Comparison of ENCODE assay signal across 21 mouse cellular contexts in the genomic region with DNA sequence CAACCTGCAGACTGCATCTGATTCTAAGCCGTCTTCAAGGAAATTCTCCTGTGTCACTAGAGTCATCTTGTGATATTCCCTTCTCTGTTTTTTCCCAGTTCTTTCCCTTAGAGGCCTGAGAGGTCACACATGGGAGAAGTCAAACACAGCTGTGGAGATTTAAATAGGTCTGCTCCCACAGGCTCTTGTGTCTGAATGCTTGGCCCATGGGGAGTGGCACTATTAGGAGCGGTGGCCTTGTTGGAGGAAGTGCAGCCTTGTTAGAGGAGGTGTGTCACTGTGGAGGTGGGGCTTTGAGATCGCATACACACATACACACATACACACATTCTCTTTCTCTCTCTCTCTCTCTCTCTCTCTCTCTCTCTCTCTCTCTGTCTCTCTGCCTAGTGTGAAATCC.
DNase-seq lines count a peak whose midpoint lies in the region; ATAC-seq and TF ChIP-seq lines count a peak whose summit lies in the region.
"Had no signal": no experiment of that assay in that cellular context is flagged by ENCODE, and none has a peak within 500 bp of the region (broad histone marks: within the 10 kb centered on the region; RNA-seq: fewer than 3 reads in every experiment).

No protein-coding gene starts in this region.

- no peak for TF ChIP-seq RAD21 in CH12.LX (IDR thresholded peaks at IDR 0.05; ENCODE audit: low read depth, low read length)

- H3K27ac ChIP-seq in CH12.LX (ENCODE audit: insufficient read depth, low read depth): no peak overlapping the region
- no peak overlapping the region for H3K27ac ChIP-seq in stomach, embryonic 16.5 days (ENCODE audit: low read length)
- H3K27ac ChIP-seq: forebrain, embryonic 15.5 days; heart, adult 2 months; heart, embryonic 15.5 days; hindbrain, embryonic 10.5 days; hindbrain, embryonic 14.5 days had no signal

- DNase-seq in CH12.LX (ENCODE audit: extremely low read depth) (no peak), ES-CJ7 (ENCODE audit: low read depth, low spot score) (peak; percentile 21)
- peak; percentile 1 for DNase-seq in large intestine, adult 2 months (ENCODE audit: low read depth, low spot score)
- no peak for DNase-seq in cerebellum, postnatal 25 days
- DNase-seq in kidney, postnatal 4 days: no peak
- DNase-seq in right cerebral cortex, adult 2 months (ENCODE audit: low spot score in 2 of 2): no peak
- DNase-seq: adrenal gland, postnatal 10 days; cerebellum, adult 11-12 months; cerebellum, adult 9-10 months; cerebellum, postnatal 36 days; gastrocnemius, postnatal 10 days; heart, adult 2 months; heart, postnatal 14 days had no signal

- no peak overlapping the region for H3K9ac ChIP-seq in CH12.LX (ENCODE audit: insufficient read depth, low read depth)
- H3K9ac ChIP-seq in stomach, embryonic 16.5 days (ENCODE audit: low read length): no peak overlapping the region
- H3K9ac ChIP-seq: forebrain, embryonic 15.5 days; heart, embryonic 15.5 days; hindbrain, embryonic 14.5 days had no signal

- no peaks in the 10 kb centered on the region for H3K27me3 ChIP-seq in CH12.LX (replicated peaks)
- H3K27me3 ChIP-seq in stomach, embryonic 16.5 days (ENCODE audit: control insufficient read depth, insufficient read depth, low read length): no peaks in the 10 kb centered on the region
- H3K27me3 ChIP-seq: forebrain, embryonic 15.5 days; heart, embryonic 15.5 days had no signal

- in situ Hi-C loops in CH12.LX (cut with MboI; ENCODE audit: low pct_ligation_motif_present, low pct_unique_long_range_greater_than_20kb, low sequenced_read_pairs): no loop called here

- H3K36me3 ChIP-seq in CH12.LX (replicated peaks in 1 of 2; ENCODE audit: control insufficient read depth in 1 of 2, insufficient read depth in 1 of 2, low read length in 1 of 2): no peaks in the 10 kb centered on the region
- H3K36me3 ChIP-seq in stomach, embryonic 16.5 days (ENCODE audit: control insufficient read depth, insufficient read depth, low read length): no peaks in the 10 kb centered on the region
- H3K36me3 ChIP-seq: forebrain, embryonic 15.5 days; heart, embryonic 15.5 days; hindbrain, embryonic 10.5 days had no signal

- no peak for TF ChIP-seq CTCF in CH12.LX (conservative IDR thresholded peaks at IDR 0.05 in 1 of 2, IDR thresholded peaks at IDR 0.05 in 1 of 2; ENCODE audit: low read depth in 2 of 2, low read length in 2 of 2)

- 27% methylated on average over 3 of the region's 3 CpGs for WGBS in large intestine, adult 2 months
- WGBS in stomach, embryonic 16.5 days: 27% methylated on average over 3 of the region's 3 CpGs

- no peak overlapping the region for H3K4me3 ChIP-seq in CH12.LX (replicated peaks in 1 of 3; ENCODE audit: low read depth in 2 of 3, low read length in 2 of 3, poor library complexity in 1 of 3)
- H3K4me3 ChIP-seq in stomach, embryonic 16.5 days (replicated peaks; ENCODE audit: low read length): no peak overlapping the region
- H3K4me3 ChIP-seq: forebrain, embryonic 15.5 days; heart, adult 2 months; heart, embryonic 15.5 days; hindbrain, embryonic 10.5 days had no signal

- peaks cover 0 to 8% of the 10 kb centered on the region in 2 experiments; a peak in 1 of 4 replicates for H3K4me1 ChIP-seq in CH12.LX (ENCODE audit: control insufficient read depth in 1 of 2, insufficient read depth in 2 of 2)
- 0 out of 2 replicates have a peak, but pooled peaks cover 4% of the 10 kb centered on the region for H3K4me1 ChIP-seq in stomach, embryonic 16.5 days (ENCODE audit: control insufficient read depth, insufficient read depth, low read length)

- no peak for TF ChIP-seq EP300 in CH12.LX (IDR thresholded peaks at IDR 0.05; ENCODE audit: low read length)

- ATAC-seq in stomach, embryonic 16.5 days (ENCODE audit: insufficient read depth, low FRiP score): 0 out of 2 replicates have a peak, but pooled peaks have one; percentile 40
- ATAC-seq: forebrain, embryonic 15.5 days; intestine, postnatal 0 days; Patski had no signal

- dilution Hi-C loops in CH12.LX (cut with MboI; ENCODE audit: extremely low pct_ligation_motif_present, extremely low pct_unique_long_range_greater_than_20kb, low sequenced_read_pairs): no loop called here

- no peak for TF ChIP-seq POLR2A in CH12.LX (IDR thresholded peaks at IDR 0.05; ENCODE audit: low read depth, low read length)

- H3K4me2 ChIP-seq in CH12.LX (ENCODE audit: insufficient read depth, low read depth, poor library complexity, severe bottlenecking): peak overlapping the region; percentile 38; the same call in 1 of the 2 replicates
- no peak overlapping the region for H3K4me2 ChIP-seq in stomach, embryonic 16.5 days (ENCODE audit: low read depth, low read length)
- H3K4me2 ChIP-seq: forebrain, embryonic 15.5 days; heart, embryonic 11.5 days; heart, embryonic 15.5 days; hindbrain, embryonic 14.5 days had no signal

- no peaks in the 10 kb centered on the region for H3K9me3 ChIP-seq in CH12.LX (replicated peaks; ENCODE audit: low read length)
- H3K9me3 ChIP-seq in stomach, embryonic 16.5 days (replicated peaks; ENCODE audit: control insufficient read depth, low read length): no peaks in the 10 kb centered on the region
- H3K9me3 ChIP-seq: forebrain, embryonic 15.5 days; heart, embryonic 15.5 days; hindbrain, embryonic 10.5 days had no signal

- no peaks in the 10 kb centered on the region for H3K79me2 ChIP-seq in CH12.LX (replicated peaks; ENCODE audit: control insufficient read depth, extremely low read depth, insufficient read depth, poor library complexity, severe bottlenecking)

TF ChIP-seq in CH12.LX, 34 proteins besides CTCF, POLR2A, EP300 and RAD21:
- TF ChIP-seq JUN (IDR thresholded peaks at IDR 0.05; ENCODE audit: insufficient read depth, low read depth, low read length) (no peak), MAZ (IDR thresholded peaks at IDR 0.05; ENCODE audit: low read depth, low read length) (no peak), ZNF384 (IDR thresholded peaks at IDR 0.05; ENCODE audit: low read depth, low read length) (no peak), HCFC1 (IDR thresholded peaks at IDR 0.05; ENCODE audit: low read depth, low read length) (no peak), NELFE (IDR thresholded peaks at IDR 0.05; ENCODE audit: low read depth, low read length) (no peak), PAX5 (IDR thresholded peaks at IDR 0.05; ENCODE audit: low read length) (no peak)

Comparison
In these comparisons a context has a peak if more than half of its experiments do, and no peak if none do; other contexts are left out.
1. DNase-seq: peak in ES-CJ7 (single experiment) and large intestine, adult 2 months (single experiment); none in CH12.LX (single experiment), cerebellum, postnatal 25 days (0 of 2), kidney, postnatal 4 days (0 of 2) and right cerebral cortex, adult 2 months (0 of 2).